Mouse (Mus musculus): Measurements from ENCODE around the gene Lnpk. TPM values are rescaled to one million over a fixed set of nuclear protein-coding genes. Genes with fewer than 3 reads are reported as not detected.
A peak's percentile ranks its signal among the peaks of the same experiment; 100 is the strongest.

Gene Lnpk
- polyA plus RNA-seq, 1 experiment from 2014 or later, result 50.6 TPM

DNA sequence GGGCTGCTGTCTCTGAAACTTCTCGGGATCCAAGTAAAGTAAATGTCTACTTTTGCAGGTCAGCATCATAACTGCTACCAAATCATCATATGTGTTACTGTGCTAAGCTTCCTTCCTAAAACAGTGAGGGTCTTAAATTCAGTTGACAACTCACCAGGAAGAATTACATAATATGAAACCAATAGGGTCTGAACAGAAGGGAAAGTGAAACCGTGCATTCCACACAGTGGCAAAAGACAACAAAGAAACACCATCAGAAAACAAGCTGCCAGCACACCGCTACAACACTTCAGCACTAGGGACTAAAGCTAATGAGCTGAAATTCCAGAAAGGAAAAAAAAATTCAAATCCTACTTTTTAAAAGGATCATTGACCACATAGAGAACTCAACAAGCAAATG, 17.9 kb upstream of the Lnpk start:
- Histone ChIP-seq H3K9me3 (ENCODE audit: control insufficient read depth, low read length) (no peaks in the 10 kb centered on the region), H3K27me3 (ENCODE audit: control insufficient read depth, insufficient read depth, low read length) (no peaks in the 10 kb centered on the region), H3K4me2 (replicated peaks) (no peak overlapping the region), H3K9ac (no peak overlapping the region), H3K4me1 (replicated peaks; ENCODE audit: control insufficient read depth, insufficient read depth, low read length) (no peaks in the 10 kb centered on the region), H3K36me3 (replicated peaks; ENCODE audit: control insufficient read depth, insufficient read depth) (no peaks in the 10 kb centered on the region), H3K4me3 (replicated peaks; ENCODE audit: low read length) (no peak overlapping the region), H3K27ac (no peak overlapping the region)
- WGBS, result 84% methylated on average over 3 of the region's 3 CpGs
- DNase-seq (ENCODE audit: low spot score) (no peak), ATAC-seq (ENCODE audit: low FRiP score) (no peak)

- Histone ChIP-seq H3K4me1 (replicated peaks; ENCODE audit: control insufficient read depth, insufficient read depth, low read length) (no peaks in the 10 kb centered on the region), H3K27ac (no peak overlapping the region), H3K9me3 (ENCODE audit: control insufficient read depth, low read length) (no peaks in the 10 kb centered on the region), H3K36me3 (replicated peaks; ENCODE audit: control insufficient read depth, insufficient read depth) (no peaks in the 10 kb centered on the region), H3K4me2 (replicated peaks) (no peak overlapping the region), H3K9ac (no peak overlapping the region), H3K27me3 (ENCODE audit: control insufficient read depth, insufficient read depth, low read length) (no peaks in the 10 kb centered on the region), H3K4me3 (replicated peaks; ENCODE audit: low read length) (no peak overlapping the region)
- no peak for ATAC-seq (ENCODE audit: low FRiP score)
- no peak for DNase-seq (ENCODE audit: low spot score)
Measured at GRCm38 (mm10) chr2:74596094-74596493, 16.9 kb upstream of the Lnpk start.

DNA sequence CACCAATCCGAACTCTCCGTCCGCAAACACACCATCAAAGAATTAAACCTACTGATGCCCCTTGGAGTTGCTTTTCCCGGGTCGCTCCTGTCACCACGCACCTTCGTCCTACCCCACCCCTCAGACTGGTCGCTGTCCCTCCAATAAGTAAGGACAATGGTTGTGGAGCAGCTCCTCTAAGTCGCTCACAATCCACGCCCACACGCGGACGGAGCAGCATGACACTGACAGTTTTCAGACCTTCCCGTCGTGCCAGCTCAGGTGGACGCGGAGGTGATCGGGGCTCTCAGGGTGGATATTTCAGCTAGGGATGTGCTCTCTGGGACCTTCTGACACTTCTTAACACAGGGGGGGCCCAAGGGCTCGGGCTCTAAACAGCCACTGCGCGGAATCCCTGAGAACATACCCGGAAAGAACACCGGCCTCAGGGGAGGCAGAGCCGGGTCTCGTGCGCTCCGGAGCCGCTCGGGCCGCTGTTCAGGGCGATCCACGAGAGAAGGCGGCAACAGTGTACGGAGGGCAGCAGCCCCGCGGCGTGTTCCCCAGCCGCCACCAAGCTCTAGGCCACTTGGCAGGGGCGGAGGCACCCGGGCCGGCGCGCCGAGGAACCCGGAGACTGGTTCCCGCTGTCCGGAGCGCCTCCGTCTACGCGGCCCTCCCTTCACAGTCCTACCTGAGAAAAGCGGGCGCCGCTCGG, 941 bp downstream of the Lnpk start:
- under 1% methylated on average over 55 of the region's 55 CpGs for WGBS
- no peak for DNase-seq (ENCODE audit: low spot score)

GRCm38 (mm10) chr2:74570390-74570789, 8.8 kb downstream of the Lnpk start:
- H3K36me3 ChIP-seq (replicated peaks; ENCODE audit: control insufficient read depth, insufficient read depth), result peaks cover 12% of the 10 kb centered on the region; the same call in 1 of the 2 replicates
- H3K9me3 ChIP-seq (ENCODE audit: control insufficient read depth, low read length), result no peaks in the 10 kb centered on the region
- DNase-seq (ENCODE audit: low spot score), result no peak
- no peak overlapping the region for H3K9ac ChIP-seq
- no peaks in the 10 kb centered on the region for H3K27me3 ChIP-seq (ENCODE audit: control insufficient read depth, insufficient read depth, low read length)
- H3K4me3 ChIP-seq (replicated peaks; ENCODE audit: low read length), result no peak overlapping the region
- no peak for ATAC-seq (ENCODE audit: low FRiP score)
- H3K4me1 ChIP-seq (replicated peaks; ENCODE audit: control insufficient read depth, insufficient read depth, low read length), result 0 out of 2 replicates have a peak, but pooled peaks cover under 1% of the 10 kb centered on the region
- H3K4me2 ChIP-seq (replicated peaks), result no peak overlapping the region
- 71% methylated on average over 4 of the region's 4 CpGs for WGBS
- H3K27ac ChIP-seq, result no peak overlapping the region

More for the DNA sequence above, 941 bp downstream of the Lnpk start:
- H3K4me1 ChIP-seq (replicated peaks; ENCODE audit: control insufficient read depth, insufficient read depth, low read length), result 0 out of 2 replicates have a peak, but pooled peaks cover 11% of the 10 kb centered on the region
- H3K4me3 ChIP-seq (replicated peaks; ENCODE audit: low read length), result peak overlapping the region; percentile 72
- H3K27me3 ChIP-seq (ENCODE audit: control insufficient read depth, insufficient read depth, low read length), result no peaks in the 10 kb centered on the region
- H3K9me3 ChIP-seq (ENCODE audit: control insufficient read depth, low read length), result no peaks in the 10 kb centered on the region
- peak overlapping the region; percentile 70 for H3K4me2 ChIP-seq (replicated peaks)
- peak overlapping the region; percentile 88 for H3K9ac ChIP-seq
- H3K27ac ChIP-seq, result peak overlapping the region; percentile 74
- peak; percentile 82 for ATAC-seq (ENCODE audit: low FRiP score)
- H3K36me3 ChIP-seq (replicated peaks; ENCODE audit: control insufficient read depth, insufficient read depth), result no peaks in the 10 kb centered on the region

DNA sequence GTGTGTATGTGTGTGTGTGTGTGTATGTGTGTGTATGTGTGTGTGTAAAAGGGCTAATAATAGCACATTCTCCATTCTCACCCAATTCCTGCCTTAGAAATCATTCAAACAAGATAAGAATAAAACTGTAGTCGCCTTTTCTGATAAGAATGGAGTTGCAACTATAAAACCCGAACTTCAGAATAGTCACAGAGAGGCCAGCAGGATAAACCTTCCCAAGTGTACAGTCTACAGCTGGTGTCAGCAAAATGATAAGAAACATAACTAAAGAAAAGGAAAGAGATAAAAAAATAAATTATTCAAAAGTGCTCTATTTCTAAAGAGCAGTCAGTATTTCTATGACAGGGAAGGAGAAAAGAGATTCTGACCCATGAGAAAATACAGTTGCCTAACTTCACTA, 19.4 kb downstream of the Lnpk start:
- H3K9me3 ChIP-seq (ENCODE audit: control insufficient read depth, low read length), result no peaks in the 10 kb centered on the region
- H3K27me3 ChIP-seq (ENCODE audit: control insufficient read depth, insufficient read depth, low read length), result no peaks in the 10 kb centered on the region
- no peak overlapping the region for H3K4me3 ChIP-seq (replicated peaks; ENCODE audit: low read length)
- H3K36me3 ChIP-seq (replicated peaks; ENCODE audit: control insufficient read depth, insufficient read depth), result peaks cover 8% of the 10 kb centered on the region; the same call in 1 of the 2 replicates
- no peak overlapping the region for H3K4me2 ChIP-seq (replicated peaks)
- ATAC-seq (ENCODE audit: low FRiP score), result no peak
- DNase-seq (ENCODE audit: low spot score), result no peak
- no peak overlapping the region for H3K9ac ChIP-seq
- 92% methylated on average over 2 of the region's 2 CpGs for WGBS
- no peak overlapping the region for H3K27ac ChIP-seq
- H3K4me1 ChIP-seq (replicated peaks; ENCODE audit: control insufficient read depth, insufficient read depth, low read length), result no peaks in the 10 kb centered on the region

GRCm38 (mm10) chr2:74559092-74559491, 20.1 kb downstream of the Lnpk start:
- 95% methylated on average over 2 of the region's 2 CpGs for WGBS
- Histone ChIP-seq H3K27me3 (ENCODE audit: control insufficient read depth, insufficient read depth, low read length) (no peaks in the 10 kb centered on the region), H3K4me2 (replicated peaks) (no peak overlapping the region)

GRCm38 (mm10) chr2:74557451-74557850, 21.8 kb downstream of the Lnpk start:
- 66% methylated on average over 2 of the region's 2 CpGs for WGBS
- Histone ChIP-seq H3K9me3 (ENCODE audit: control insufficient read depth, low read length) (no peaks in the 10 kb centered on the region), H3K4me3 (replicated peaks; ENCODE audit: low read length) (no peak overlapping the region), H3K9ac (no peak overlapping the region), H3K27me3 (ENCODE audit: control insufficient read depth, insufficient read depth, low read length) (no peaks in the 10 kb centered on the region), H3K36me3 (replicated peaks; ENCODE audit: control insufficient read depth, insufficient read depth) (peaks cover 29% of the 10 kb centered on the region), H3K4me1 (replicated peaks; ENCODE audit: control insufficient read depth, insufficient read depth, low read length) (no peaks in the 10 kb centered on the region), H3K27ac (no peak overlapping the region), H3K4me2 (replicated peaks) (no peak overlapping the region)
- ATAC-seq (ENCODE audit: low FRiP score) (no peak), DNase-seq (ENCODE audit: low spot score) (no peak)

More at GRCm38 (mm10) chr2:74559092-74559491, 20.1 kb downstream of the Lnpk start:
- DNase-seq (ENCODE audit: low spot score), result no peak
- Histone ChIP-seq H3K4me1 (replicated peaks; ENCODE audit: control insufficient read depth, insufficient read depth, low read length) (no peaks in the 10 kb centered on the region), H3K27ac (no peak overlapping the region), H3K4me3 (replicated peaks; ENCODE audit: low read length) (no peak overlapping the region), H3K9ac (no peak overlapping the region), H3K36me3 (replicated peaks; ENCODE audit: control insufficient read depth, insufficient read depth) (peaks cover 14% of the 10 kb centered on the region), H3K9me3 (ENCODE audit: control insufficient read depth, low read length) (no peaks in the 10 kb centered on the region)
- ATAC-seq (ENCODE audit: low FRiP score), result no peak

DNA sequence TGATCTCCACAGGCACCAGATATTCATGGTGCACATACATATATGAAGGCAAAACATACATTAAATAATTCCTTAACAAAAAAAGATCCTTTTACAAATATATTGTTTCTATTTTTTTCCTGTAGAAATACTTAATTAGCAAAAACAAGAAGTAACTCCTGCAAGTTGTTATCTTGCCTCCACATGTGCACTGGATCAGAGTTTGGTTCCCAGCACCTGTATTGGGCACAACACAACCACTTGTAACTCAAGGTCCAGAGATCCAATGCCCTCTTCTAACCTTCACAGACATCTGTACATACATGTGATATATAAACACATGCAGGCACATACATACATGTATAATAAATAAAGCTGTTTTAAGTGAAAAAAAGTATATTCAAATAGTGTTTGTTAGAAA, 27.3 kb downstream of the Lnpk start:
- Histone ChIP-seq H3K4me3 (replicated peaks; ENCODE audit: low read length) (no peak overlapping the region), H3K4me1 (replicated peaks; ENCODE audit: control insufficient read depth, insufficient read depth, low read length) (no peaks in the 10 kb centered on the region), H3K27me3 (ENCODE audit: control insufficient read depth, insufficient read depth, low read length) (no peaks in the 10 kb centered on the region), H3K9ac (no peak overlapping the region), H3K36me3 (replicated peaks; ENCODE audit: control insufficient read depth, insufficient read depth) (peaks cover 24% of the 10 kb centered on the region), H3K27ac (no peak overlapping the region), H3K9me3 (ENCODE audit: control insufficient read depth, low read length) (no peaks in the 10 kb centered on the region), H3K4me2 (replicated peaks) (no peak overlapping the region)
- DNase-seq (ENCODE audit: low spot score) (no peak), ATAC-seq (ENCODE audit: low FRiP score) (no peak)

GRCm38 (mm10) chr2:74548306-74548705, 30.9 kb downstream of the Lnpk start:
- H3K27ac ChIP-seq, result no peak overlapping the region
- DNase-seq (ENCODE audit: low spot score), result no peak
- WGBS, result 58% methylated on average over 2 of the region's 2 CpGs

DNA sequence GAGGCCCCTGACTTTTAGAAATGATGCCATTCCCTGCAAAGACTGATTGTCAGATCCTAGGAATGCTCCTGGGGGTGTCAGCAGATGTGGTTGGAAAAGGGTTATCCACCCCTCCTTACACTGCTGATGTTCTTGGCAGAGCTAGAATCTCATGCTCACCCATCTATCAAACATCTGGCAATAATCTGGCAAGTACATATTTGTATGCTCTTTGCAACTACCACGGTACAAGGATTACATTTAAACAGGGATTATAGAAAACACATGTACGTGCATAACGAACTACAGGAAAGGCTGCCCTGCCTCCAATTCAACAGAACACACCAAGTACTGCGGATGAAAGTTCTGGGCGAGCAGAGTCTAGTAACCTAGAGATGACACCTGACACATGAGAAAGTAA, 70.9 kb downstream of the Lnpk start:
- DNase-seq (ENCODE audit: low spot score) (no peak), ATAC-seq (ENCODE audit: low FRiP score) (no peak)
- Histone ChIP-seq H3K9ac (no peak overlapping the region), H3K4me3 (replicated peaks; ENCODE audit: low read length) (no peak overlapping the region), H3K27ac (no peak overlapping the region), H3K4me2 (replicated peaks) (no peak overlapping the region), H3K36me3 (replicated peaks; ENCODE audit: control insufficient read depth, insufficient read depth) (no peaks in the 10 kb centered on the region), H3K9me3 (ENCODE audit: control insufficient read depth, low read length) (no peaks in the 10 kb centered on the region), H3K4me1 (replicated peaks; ENCODE audit: control insufficient read depth, insufficient read depth, low read length) (no peaks in the 10 kb centered on the region), H3K27me3 (ENCODE audit: control insufficient read depth, insufficient read depth, low read length) (no peaks in the 10 kb centered on the region)
- 89% methylated on average over 5 of the region's 5 CpGs for WGBS

More at GRCm38 (mm10) chr2:74548306-74548705, 30.9 kb downstream of the Lnpk start:
- Histone ChIP-seq H3K4me2 (replicated peaks) (no peak overlapping the region), H3K4me1 (replicated peaks; ENCODE audit: control insufficient read depth, insufficient read depth, low read length) (no peaks in the 10 kb centered on the region), H3K36me3 (replicated peaks; ENCODE audit: control insufficient read depth, insufficient read depth) (peaks cover 10% of the 10 kb centered on the region), H3K9me3 (ENCODE audit: control insufficient read depth, low read length) (no peaks in the 10 kb centered on the region), H3K27me3 (ENCODE audit: control insufficient read depth, insufficient read depth, low read length) (no peaks in the 10 kb centered on the region), H3K9ac (no peak overlapping the region), H3K4me3 (replicated peaks; ENCODE audit: low read length) (no peak overlapping the region)
- no peak for ATAC-seq (ENCODE audit: low FRiP score)
